Mouse (Mus musculus): ENCODE results near the gene Shox2.

- no peak for TF ChIP-seq CTCF (IDR thresholded peaks at IDR 0.05; ENCODE audit: low read depth, low read length)
- no peak for TF ChIP-seq GATA1 (IDR thresholded peaks at IDR 0.05; ENCODE audit: borderline replicate concordance, low read length)
- TF ChIP-seq POLR2AphosphoS5 (IDR thresholded peaks at IDR 0.05; ENCODE audit: insufficient replicate concordance, low read depth, low read length), result no peak
- no peak for TF ChIP-seq GATA2 (IDR thresholded peaks at IDR 0.05; ENCODE audit: borderline replicate concordance, low read depth, low read length)
- no peak for TF ChIP-seq TAL1 (conservative IDR thresholded peaks at IDR 0.05; ENCODE audit: low read depth, low read length)
Observed at GRCm38 (mm10) chr3:66982181-66982911, 775 bp upstream of the Shox2 start.
